Mouse (Mus musculus): ENCODE measurements around the gene Fxyd4.

DNA sequence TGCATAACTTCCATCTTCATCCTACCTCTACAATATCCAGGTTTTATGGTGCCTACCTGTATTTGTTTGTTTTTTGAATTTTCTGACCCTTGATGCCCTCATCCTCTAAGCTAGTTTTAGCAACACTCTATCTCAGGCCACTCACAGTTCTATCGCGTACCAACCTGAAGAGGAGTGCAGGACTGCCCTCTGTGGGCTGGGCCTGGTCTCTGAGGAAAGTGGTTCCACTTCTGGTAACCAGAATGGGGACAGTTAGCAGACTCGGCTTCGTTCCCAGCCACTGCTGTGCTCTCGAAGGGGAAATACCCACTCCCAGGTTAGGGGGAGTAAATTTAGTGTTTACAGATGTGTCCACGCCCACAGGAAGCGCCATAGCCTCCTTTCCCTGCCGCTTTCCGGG, 29.2 kb upstream of the Fxyd4 start:
- TF ChIP-seq CTCF (IDR thresholded peaks at IDR 0.05) (peak; percentile 64), EP300 (IDR thresholded peaks at IDR 0.05) (no peak)

Data from lung, postnatal 0 days (tissue).